Mouse (Mus musculus) myocyte (in vitro differentiated cells): ENCODE data around the gene Mdp1. TPM values are rescaled to one million over a fixed set of nuclear protein-coding genes. Genes with fewer than 3 reads are reported as not detected.

Experiments
- H3K27me3 ChIP-seq: one replicate; pipeline ENCODE4 v1.6.1; 2011; ENCODE audit not compliant: control insufficient read depth, insufficient read depth, insufficient read length
- H3K36me3 ChIP-seq: one replicate; pipeline ENCODE4 v1.6.1; 2011; ENCODE audit not compliant: control insufficient read depth, insufficient read depth
- H3K4me2 ChIP-seq: one replicate; pipeline ENCODE4 v1.6.1; 2011; ENCODE audit warnings: low read depth, control low read depth
- H3K4me3 ChIP-seq: one replicate; pipeline ENCODE4 v1.5.1; 2011; ENCODE audit warnings: mild to moderate bottlenecking, control low read depth, moderate library complexity
- H3K79me2 ChIP-seq: one replicate; pipeline ENCODE4 v1.6.1; 2011; ENCODE audit not compliant: control insufficient read depth, insufficient read depth
- H3ac ChIP-seq: one replicate; pipeline ENCODE4 v1.6.1; 2011; ENCODE audit not compliant: control insufficient read depth, insufficient read length
- CEBPB ChIP-seq: IDR thresholded peaks from 2 replicates; pipeline ENCODE4 v1.6.1; 2011; ENCODE audit warnings: mild to moderate bottlenecking, moderate library complexity; ENCODE audit not compliant: poor library complexity, insufficient read depth, severe bottlenecking
- E2F4 ChIP-seq: IDR thresholded peaks from one replicate; pipeline ENCODE4 v1.6.1; 2011; ENCODE audit warnings: mild to moderate bottlenecking, control low read depth, moderate library complexity; ENCODE audit not compliant: insufficient read depth
- MAX ChIP-seq: IDR thresholded peaks from one replicate; pipeline ENCODE4 v1.6.1; 2011; ENCODE audit warnings: low read depth, mild to moderate bottlenecking, control low read depth
- MYOD1 ChIP-seq, 3 experiments: IDR thresholded peaks; one replicate each; pipeline ENCODE4 v1.6.1; 2011; ENCODE audit warnings: control low read depth in 2 of 3, low read depth in 2 of 3, mild to moderate bottlenecking in 2 of 3, moderate library complexity in 1 of 3; ENCODE audit not compliant: insufficient read length in 2 of 3, control insufficient read depth in 1 of 3
- MYOG ChIP-seq, 3 experiments: IDR thresholded peaks; one replicate each; pipeline ENCODE4 v1.6.1; 2011; ENCODE audit warnings: control low read depth in 2 of 3, low read depth in 2 of 3, mild to moderate bottlenecking in 2 of 3; ENCODE audit not compliant: insufficient read length in 2 of 3, control insufficient read depth in 1 of 3, insufficient read depth in 1 of 3
- POLR2A ChIP-seq: IDR thresholded peaks from one replicate; pipeline ENCODE4 v1.6.1; 2011; ENCODE audit warnings: low read depth, mild to moderate bottlenecking, control low read depth, moderate library complexity; ENCODE audit not compliant: insufficient read length
- POLR2AphosphoS2 ChIP-seq: IDR thresholded peaks from one replicate; pipeline ENCODE4 v1.6.1; 2011; ENCODE audit warnings: low read depth, control low read depth; ENCODE audit not compliant: insufficient read length
- REST ChIP-seq: IDR thresholded peaks from one replicate; pipeline ENCODE4 v1.6.1; 2011; ENCODE audit warnings: mild to moderate bottlenecking, control low read depth, moderate library complexity; ENCODE audit not compliant: insufficient read depth, insufficient read length
- SRF ChIP-seq: IDR thresholded peaks from one replicate; pipeline ENCODE4 v1.6.1; 2011; ENCODE audit warnings: low read depth; ENCODE audit not compliant: control insufficient read depth, insufficient read length
- TCF12 ChIP-seq: IDR thresholded peaks from one replicate; pipeline ENCODE4 v1.6.1; 2011; ENCODE audit warnings: mild to moderate bottlenecking, control low read depth; ENCODE audit not compliant: poor library complexity, insufficient read depth, severe bottlenecking
- TCF3 ChIP-seq: IDR thresholded peaks from one replicate; pipeline ENCODE4 v1.6.1; 2011; ENCODE audit warnings: low read depth, control low read depth; ENCODE audit not compliant: insufficient read length
- USF1 ChIP-seq: IDR thresholded peaks from one replicate; pipeline ENCODE4 v1.6.1; 2011; ENCODE audit warnings: low read depth, mild to moderate bottlenecking, control low read depth, moderate library complexity
- polyA plus RNA-seq: library from polyadenylated mRNA; unstranded; fragments of >200 nt; fragmentation: generic; extraction: Trizol; gene quantifications from one replicate; pipeline ENCODE4 v1.2.1, GENCODE M21; 2012; ENCODE audit warnings: missing spikeins

Mdp1 gene
- polyA plus RNA-seq, 1 experiment: 21.3 TPM

DNA sequence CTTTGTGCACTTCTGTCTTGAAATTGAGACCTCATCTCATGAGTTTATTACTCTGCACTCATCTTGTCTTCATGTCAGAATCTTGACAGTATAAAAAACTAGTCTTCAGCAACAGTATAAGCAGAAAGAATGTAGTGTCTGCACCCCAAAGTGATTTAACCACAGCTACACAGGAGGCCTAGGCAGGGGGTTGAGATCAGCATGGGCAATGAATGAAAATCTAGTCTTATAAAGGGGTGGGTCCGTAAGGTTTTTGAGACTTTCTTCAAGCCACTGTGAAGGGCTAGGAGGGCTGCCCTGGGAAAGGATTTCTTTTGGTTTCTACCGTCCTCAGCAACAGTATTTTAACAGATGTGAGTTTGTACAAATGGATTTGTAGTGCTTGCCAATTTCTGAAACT is 328 bp upstream of the Mdp1 start:
- Histone ChIP-seq H3ac (no peak overlapping the region), H3K4me2 (peak overlapping the region; percentile 64), H3K4me3 (peak overlapping the region; percentile 66), H3K79me2 (no peaks in the 10 kb centered on the region), H3K36me3 (peaks cover 13% of the 10 kb centered on the region), H3K27me3 (no peaks in the 10 kb centered on the region)
- TF ChIP-seq CEBPB (no peak), POLR2A (no peak), MYOG (IDR thresholded peaks at IDR 0.05; ENCODE audit: control insufficient read depth in 1 of 3, insufficient read depth in 1 of 3, insufficient read length in 2 of 3, low read depth in 2 of 3) (no peak), MAX (no peak), SRF (no peak), REST (no peak), USF1 (no peak), E2F4 (no peak), MYOD1 (IDR thresholded peaks at IDR 0.05; ENCODE audit: control insufficient read depth in 1 of 3, insufficient read length in 2 of 3, low read depth in 2 of 3) (no peak), POLR2AphosphoS2 (no peak), TCF12 (no peak), TCF3 (no peak)

- no peak overlapping the region for H3K4me3 ChIP-seq
- TF ChIP-seq POLR2A (no peak), TCF12 (no peak), CEBPB (no peak)
- H3K79me2 ChIP-seq: no peaks in the 10 kb centered on the region
- no peak overlapping the region for H3ac ChIP-seq
- H3K4me2 ChIP-seq: no peak overlapping the region
- no peaks in the 10 kb centered on the region for H3K27me3 ChIP-seq
- H3K36me3 ChIP-seq: peaks cover 4% of the 10 kb centered on the region
Measured at GRCm38 (mm10) chr14:55658011-55658410, 2.3 kb downstream of the Mdp1 start.

DNA sequence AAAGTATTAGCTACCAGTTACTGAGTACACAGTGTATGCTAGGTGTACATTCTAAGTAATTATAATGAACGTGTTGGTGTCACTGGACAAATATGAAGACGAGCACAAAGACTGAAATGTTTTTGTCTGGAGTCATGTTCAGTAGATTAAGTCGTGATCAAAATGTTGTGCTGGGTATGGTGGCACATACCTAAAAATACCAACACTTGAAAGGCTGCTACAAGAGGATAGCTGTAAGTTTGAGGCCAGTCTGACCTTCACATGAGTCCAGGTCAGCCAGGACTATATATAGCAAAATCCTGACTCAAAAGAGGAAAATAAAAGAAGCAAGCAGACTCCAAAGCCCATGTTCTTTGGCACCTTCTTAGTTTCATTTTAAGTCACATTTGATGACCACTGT is 3.4 kb downstream of the Mdp1 start:
- TF ChIP-seq MYOD1 (IDR thresholded peaks at IDR 0.05; ENCODE audit: control insufficient read depth in 1 of 3, insufficient read length in 2 of 3, low read depth in 2 of 3) (no peak), POLR2AphosphoS2 (no peak), REST (no peak), POLR2A (no peak), TCF12 (no peak), TCF3 (no peak), MAX (no peak), SRF (no peak), USF1 (no peak), MYOG (IDR thresholded peaks at IDR 0.05; ENCODE audit: control insufficient read depth in 1 of 3, insufficient read depth in 1 of 3, insufficient read length in 2 of 3, low read depth in 2 of 3) (no peak)
- Histone ChIP-seq H3K79me2 (no peaks in the 10 kb centered on the region), H3K4me2 (no peak overlapping the region)

GRCm38 (mm10) chr14:55651528-55651927 is 8.8 kb downstream of the Mdp1 start:
- no peak overlapping the region for H3ac ChIP-seq
- TF ChIP-seq USF1: no peak
- no peak for TF ChIP-seq TCF3
- no peak for TF ChIP-seq E2F4
- TF ChIP-seq MYOG (IDR thresholded peaks at IDR 0.05; ENCODE audit: control insufficient read depth in 1 of 3, insufficient read depth in 1 of 3, insufficient read length in 2 of 3, low read depth in 2 of 3): no peak
- no peak for TF ChIP-seq MYOD1 (IDR thresholded peaks at IDR 0.05; ENCODE audit: control insufficient read depth in 1 of 3, insufficient read length in 2 of 3, low read depth in 2 of 3)
- no peak overlapping the region for H3K4me2 ChIP-seq
- H3K36me3 ChIP-seq: no peaks in the 10 kb centered on the region
- H3K27me3 ChIP-seq: no peaks in the 10 kb centered on the region
- no peak overlapping the region for H3K4me3 ChIP-seq
- no peaks in the 10 kb centered on the region for H3K79me2 ChIP-seq

More for the DNA sequence above, 3.4 kb downstream of the Mdp1 start:
- no peaks in the 10 kb centered on the region for H3K27me3 ChIP-seq
- H3K4me3 ChIP-seq: no peak overlapping the region
- H3ac ChIP-seq: no peak overlapping the region
- no peaks in the 10 kb centered on the region for H3K36me3 ChIP-seq

GRCm38 (mm10) chr14:55649884-55650283 is 10.4 kb downstream of the Mdp1 start, which contains the start of gene Tssk4:
Gene Tssk4, plus strand, starts transcription at chr14:55650184.
- no peak for TF ChIP-seq MAX
- TF ChIP-seq USF1: no peak
- TF ChIP-seq CEBPB: no peak
- no peak for TF ChIP-seq MYOG (IDR thresholded peaks at IDR 0.05; ENCODE audit: control insufficient read depth in 1 of 3, insufficient read depth in 1 of 3, insufficient read length in 2 of 3, low read depth in 2 of 3)
- TF ChIP-seq TCF3: no peak
- TF ChIP-seq REST: no peak
- no peak for TF ChIP-seq POLR2A
- no peak for TF ChIP-seq E2F4
- no peak for TF ChIP-seq TCF12
- TF ChIP-seq SRF: no peak
- TF ChIP-seq MYOD1 (IDR thresholded peaks at IDR 0.05; ENCODE audit: control insufficient read depth in 1 of 3, insufficient read length in 2 of 3, low read depth in 2 of 3): no peak
- no peak for TF ChIP-seq POLR2AphosphoS2
- no peak within 1 kb of the TSS for H3K4me2 ChIP-seq
- H3K4me3 ChIP-seq: no peak within 1 kb of the TSS
- no peak within 1 kb of the TSS for H3ac ChIP-seq
- no peaks in the 10 kb centered on the region for H3K36me3 ChIP-seq
- H3K79me2 ChIP-seq: peaks cover 10% of the 10 kb centered on the region
- H3K27me3 ChIP-seq: no peaks in the 10 kb centered on the region
